ENCODE assay signal across 26 mouse cellular contexts in the genomic region with DNA sequence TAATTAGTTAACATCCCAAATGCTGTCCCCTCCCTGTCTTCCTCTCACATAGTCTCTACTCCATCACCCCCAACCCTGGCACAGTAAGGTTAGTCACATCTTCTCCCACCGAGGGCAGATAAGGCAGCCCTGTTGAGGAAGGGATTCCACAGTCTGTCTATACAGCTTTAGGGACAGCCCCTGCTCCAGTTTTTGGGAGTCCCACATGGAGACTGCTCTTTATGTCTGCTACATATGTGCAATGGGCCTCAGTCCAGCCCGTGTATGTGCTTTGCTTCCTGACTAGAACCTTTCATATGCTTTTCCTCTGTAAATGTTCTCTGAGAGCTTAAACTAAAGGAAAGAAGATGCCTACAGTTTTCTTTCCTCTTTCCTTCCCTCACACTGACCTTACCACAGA.
"Had no signal": no experiment of that assay in that cellular context is flagged by ENCODE, and none has a peak within 500 bp of the region (broad histone marks: within the 10 kb centered on the region; RNA-seq: fewer than 3 reads in every experiment).

No protein-coding gene starts in this region.

- H3K4me1 ChIP-seq: heart, embryonic 15.5 days; hindbrain, embryonic 13.5 days; intestine, embryonic 15.5 days; limb, embryonic 10.5 days; limb, embryonic 12.5 days; liver, embryonic 13.5 days had no signal

- H3K4me3 ChIP-seq: heart, adult 2 months; heart, embryonic 13.5 days; heart, embryonic 15.5 days; hindbrain, embryonic 13.5 days; intestine, embryonic 15.5 days; layer of hippocampus, adult 2 months; left cerebral cortex, adult 2 months; limb, embryonic 10.5 days; limb, embryonic 12.5 days; liver, embryonic 13.5 days had no signal

- H3K36me3 ChIP-seq: heart, embryonic 13.5 days; heart, embryonic 15.5 days; hindbrain, embryonic 13.5 days; intestine, embryonic 15.5 days; limb, embryonic 10.5 days; limb, embryonic 12.5 days; liver, embryonic 13.5 days had no signal

- H3K4me2 ChIP-seq: heart, embryonic 11.5 days; heart, embryonic 13.5 days; heart, embryonic 15.5 days; hindbrain, embryonic 13.5 days; intestine, embryonic 15.5 days; limb, embryonic 12.5 days; liver, embryonic 11.5 days; liver, embryonic 13.5 days had no signal

- ATAC-seq: hindbrain, embryonic 16.5 days; inflammation-experienced regulatory T-cells, adult 6 months; intestine, embryonic 15.5 days; intestine, postnatal 0 days had no signal

- H3K9ac ChIP-seq: heart, embryonic 13.5 days; heart, embryonic 15.5 days; hindbrain, embryonic 13.5 days; intestine, embryonic 15.5 days; limb, embryonic 12.5 days; liver, embryonic 13.5 days had no signal

- H3K27ac ChIP-seq: heart, adult 2 months; heart, embryonic 13.5 days; heart, embryonic 15.5 days; hindbrain, embryonic 13.5 days; intestine, embryonic 15.5 days; layer of hippocampus, adult 2 months; left cerebral cortex, adult 2 months; limb, embryonic 10.5 days; limb, embryonic 12.5 days; liver, embryonic 13.5 days had no signal

- DNase-seq: gastrocnemius, postnatal 14 days; gastrocnemius, postnatal 36 days; heart, adult 11 months; heart, adult 2 months; heart, postnatal 14 days; heart, postnatal 36 days; kidney, adult 18-20 months; kidney, adult 8-10 months; kidney, postnatal 10 days; kidney, postnatal 25 days; kidney, postnatal 4 days; liver; liver, embryonic 13.5 days had no signal

- H3K27me3 ChIP-seq: heart, embryonic 13.5 days; heart, embryonic 15.5 days; hindbrain, embryonic 13.5 days; intestine, embryonic 15.5 days; limb, embryonic 12.5 days; liver, embryonic 13.5 days had no signal

- H3K9me3 ChIP-seq: heart, embryonic 13.5 days; heart, embryonic 15.5 days; hindbrain, embryonic 13.5 days; intestine, embryonic 15.5 days; limb, embryonic 10.5 days; limb, embryonic 12.5 days; liver, embryonic 13.5 days had no signal
